Mouse (Mus musculus): ENCODE results near the gene Macrod2. TPM values are rescaled to one million over a fixed set of nuclear protein-coding genes. Genes with fewer than 3 reads are reported as not detected.

Macrod2 gene
- polyA plus RNA-seq, 1 experiment from 2014 or later, result 26.5 TPM

GRCm38 (mm10) chr2:142437606-142438461, 2042.7 kb downstream of the Macrod2 start:
- Histone ChIP-seq H3K36me3 (no peaks in the 10 kb centered on the region), H3K27me3 (ENCODE audit: insufficient read depth, poor library complexity, severe bottlenecking) (no peaks in the 10 kb centered on the region), H3K4me1 (no peaks in the 10 kb centered on the region), H3K9me3 (no peaks in the 10 kb centered on the region), H3K27ac (no peak overlapping the region), H3K4me3 (no peak overlapping the region)
- WGBS, result 71% methylated on average over 6 of the region's 6 CpGs
- no peak for DNase-seq (ENCODE audit: low spot score)

Other genes starting within 250 kb of the Macrod2 start
- not detected in 2 replicates for gene Gm17374, start 243.3 kb upstream of the Macrod2 start, polyA plus RNA-seq (2016; fragmentation: Nextera tagmentation; extraction: Ambion mirVana)
- 19.4 and 23.5 TPM in 2 replicates for gene Esf1, start 224.7 kb upstream of the Macrod2 start, polyA plus RNA-seq (2016; fragmentation: Nextera tagmentation; extraction: Ambion mirVana)
- gene Ndufaf5, start 224.7 kb upstream of the Macrod2 start, polyA plus RNA-seq (2016; fragmentation: Nextera tagmentation; extraction: Ambion mirVana), result 31.3 and 36.5 TPM in 2 replicates
- gene Sel1l2, start 5.6 kb upstream of the Macrod2 start, polyA plus RNA-seq (2016; fragmentation: Nextera tagmentation; extraction: Ambion mirVana), result not detected in 2 replicates

All from heart, embryonic 10.5 days (tissue).